Mouse (Mus musculus): ENCODE measurements around the gene Pbrm1. TPM values are rescaled to one million over a fixed set of nuclear protein-coding genes. Genes with fewer than 3 reads are reported as not detected.
A peak's percentile ranks its signal among the peaks of the same experiment; 100 is the strongest.

Pbrm1 gene
- polyA plus RNA-seq, 1 experiment from 2014 or later, result 120 TPM

- 0% methylated on average over 33 of the region's 33 CpGs for WGBS
- peak; percentile 100 for DNase-seq (ENCODE audit: low spot score)
- H3K4me3 ChIP-seq (ENCODE audit: low read depth, low read length), result peak within 1 kb of the TSS; percentile 69
- peak within 1 kb of the TSS; percentile 63 for H3K27ac ChIP-seq (ENCODE audit: low read depth, low read length)
- no peaks in the 10 kb centered on the region; the same call in 1 of the 2 replicates for H3K36me3 ChIP-seq (ENCODE audit: control insufficient read depth, insufficient read depth, low read length)
- peaks cover 22% of the 10 kb centered on the region for H3K4me1 ChIP-seq (ENCODE audit: control insufficient read depth, insufficient read depth, low read length)
- peak within 1 kb of the TSS; percentile 72 for H3K9ac ChIP-seq (ENCODE audit: low read length)
- peak; percentile 92 for ATAC-seq (ENCODE audit: insufficient read depth, low FRiP score, low TSS enrichment)
- no peaks in the 10 kb centered on the region for H3K27me3 ChIP-seq (ENCODE audit: control insufficient read depth, insufficient read depth, low read length)
- no peaks in the 10 kb centered on the region for H3K9me3 ChIP-seq (ENCODE audit: control insufficient read depth, low read length)
- H3K4me2 ChIP-seq (ENCODE audit: low read depth), result peak within 1 kb of the TSS; percentile 80
These were observed 109.9 kb downstream of the Pbrm1 start, which contains the start of gene Smim4 for GRCm38 (mm10) chr14:31128826-31129219. Smim4 (minus strand) TSS chr14:31128956.

DNA sequence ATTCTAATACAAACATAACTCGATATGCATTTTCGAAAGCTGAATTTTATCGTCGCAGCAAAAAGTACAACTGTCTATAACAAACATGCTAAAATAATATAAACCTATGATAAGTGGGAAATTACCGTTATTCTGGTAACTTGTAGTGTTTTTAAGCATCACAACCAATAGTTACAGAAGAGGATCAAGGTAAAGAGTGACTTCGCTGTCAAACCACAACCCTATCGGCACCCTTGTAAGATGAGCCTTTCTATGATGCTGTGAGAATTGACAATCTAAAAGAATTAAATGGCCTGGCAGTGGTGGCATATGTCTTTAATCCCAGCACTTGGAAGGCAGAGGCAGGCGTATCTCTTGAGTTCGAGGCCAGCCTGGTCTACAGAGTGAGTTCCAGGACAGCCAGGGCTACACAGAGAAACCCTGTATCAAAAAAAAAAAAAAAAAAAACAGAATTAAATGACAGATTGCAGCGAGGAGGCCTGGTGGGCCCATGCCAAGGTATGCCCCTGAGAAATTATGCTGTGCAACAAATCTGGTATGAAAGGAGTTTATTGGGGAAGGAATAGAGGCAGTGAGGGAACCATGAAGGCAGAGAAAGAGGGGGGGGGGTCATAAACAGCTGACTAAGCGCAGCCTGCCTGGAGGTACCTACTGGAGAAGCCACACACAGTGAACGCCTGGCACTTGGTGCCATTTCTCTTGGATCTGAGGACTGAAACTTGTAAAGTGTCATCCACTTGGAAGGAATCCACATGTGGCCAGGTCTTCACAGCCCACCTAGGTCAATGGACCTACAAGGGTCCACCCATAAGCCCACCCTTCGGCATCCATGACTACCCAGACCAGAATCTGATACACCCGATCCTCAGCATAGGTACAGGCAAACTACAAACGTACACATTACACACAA lies 110.6 kb downstream of the Pbrm1 start:
- ATAC-seq (ENCODE audit: insufficient read depth, low FRiP score, low TSS enrichment), result no peak
- DNase-seq (ENCODE audit: low spot score), result no peak
- peak overlapping the region; percentile 87 for H3K27ac ChIP-seq (ENCODE audit: low read depth, low read length)
- peak overlapping the region; percentile 95 for H3K4me3 ChIP-seq (ENCODE audit: low read depth, low read length)
- H3K4me1 ChIP-seq (ENCODE audit: control insufficient read depth, insufficient read depth, low read length), result peaks cover 22% of the 10 kb centered on the region
- H3K4me2 ChIP-seq (ENCODE audit: low read depth), result peak overlapping the region; percentile 36
- peaks cover under 1% of the 10 kb centered on the region; the same call in 1 of the 2 replicates for H3K36me3 ChIP-seq (ENCODE audit: control insufficient read depth, insufficient read depth, low read length)
- peak overlapping the region; percentile 90 for H3K9ac ChIP-seq (ENCODE audit: low read length)
- 71% methylated on average over 15 of the region's 15 CpGs for WGBS
- no peaks in the 10 kb centered on the region for H3K27me3 ChIP-seq (ENCODE audit: control insufficient read depth, insufficient read depth, low read length)
- no peaks in the 10 kb centered on the region for H3K9me3 ChIP-seq (ENCODE audit: control insufficient read depth, low read length)

DNA sequence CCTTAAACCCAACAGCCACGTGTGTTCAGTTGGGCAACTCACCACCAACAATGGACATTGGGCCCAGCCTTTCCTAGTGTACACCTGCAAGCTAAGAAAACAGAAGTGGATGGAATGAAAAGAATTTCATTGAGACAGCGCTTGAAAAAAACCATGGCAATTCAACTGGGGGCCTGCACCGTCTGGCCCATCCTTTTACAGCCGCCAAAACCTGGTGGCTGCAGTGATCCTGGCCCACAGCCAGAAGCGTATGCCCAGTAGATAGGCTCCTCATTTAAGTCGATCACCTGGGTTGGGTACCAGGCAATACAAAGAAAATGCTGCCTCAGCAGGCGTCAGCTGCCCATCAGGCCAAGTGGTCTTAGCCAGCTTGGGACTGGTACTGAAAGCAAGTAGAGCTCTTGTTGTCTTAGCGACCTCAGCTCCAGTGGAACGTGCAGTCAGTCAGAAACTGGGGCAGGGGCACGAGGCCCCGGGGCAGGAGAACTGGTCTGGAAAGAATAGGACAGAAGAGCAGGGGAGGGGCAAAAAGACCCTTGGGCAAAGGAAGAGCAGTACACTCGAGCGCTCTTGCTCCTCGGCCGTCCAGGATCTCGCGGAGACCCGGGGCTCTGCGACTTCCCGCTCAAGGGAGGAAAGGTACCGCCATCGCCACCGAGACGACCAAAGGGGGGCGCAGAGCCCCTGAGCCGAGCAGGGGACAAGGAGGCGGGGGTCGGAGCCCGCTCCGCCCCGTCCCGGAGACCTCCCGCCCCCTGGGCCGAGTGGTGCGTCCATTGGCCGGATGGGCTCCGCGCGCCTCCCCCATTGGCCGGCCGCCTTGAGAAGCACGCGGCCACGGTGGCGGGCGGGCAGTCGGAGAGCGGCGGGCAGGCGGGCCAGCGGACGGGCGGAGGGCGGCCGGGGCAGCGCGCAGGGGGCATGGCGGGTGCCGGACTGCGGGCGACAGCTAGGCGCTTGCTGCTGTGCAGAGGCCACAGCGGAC lies 111.6 kb downstream of the Pbrm1 start, which contains the start of gene Nt5dc2:
Gene Nt5dc2, plus strand, starts transcription at position 818 of the 985 bp plus-strand sequence.
- no peaks in the 10 kb centered on the region for H3K27me3 ChIP-seq (ENCODE audit: control insufficient read depth, insufficient read depth, low read length)
- DNase-seq (ENCODE audit: low spot score) (peak; percentile 98), ATAC-seq (ENCODE audit: insufficient read depth, low FRiP score, low TSS enrichment) (peak; percentile 88)
- H3K9ac ChIP-seq (ENCODE audit: low read length), result peak within 1 kb of the TSS; percentile 90
- 6% methylated on average over 52 of the region's 63 CpGs for WGBS
- H3K36me3 ChIP-seq (ENCODE audit: control insufficient read depth, insufficient read depth, low read length), result peaks cover 6% of the 10 kb centered on the region
- peak within 1 kb of the TSS; percentile 93 for H3K4me2 ChIP-seq (ENCODE audit: low read depth)
- peaks cover 22% of the 10 kb centered on the region for H3K4me1 ChIP-seq (ENCODE audit: control insufficient read depth, insufficient read depth, low read length)
- H3K27ac ChIP-seq (ENCODE audit: low read depth, low read length), result peak within 1 kb of the TSS; percentile 87
- peak within 1 kb of the TSS; percentile 95 for H3K4me3 ChIP-seq (ENCODE audit: low read depth, low read length)
- H3K9me3 ChIP-seq (ENCODE audit: control insufficient read depth, low read length), result no peaks in the 10 kb centered on the region

DNA sequence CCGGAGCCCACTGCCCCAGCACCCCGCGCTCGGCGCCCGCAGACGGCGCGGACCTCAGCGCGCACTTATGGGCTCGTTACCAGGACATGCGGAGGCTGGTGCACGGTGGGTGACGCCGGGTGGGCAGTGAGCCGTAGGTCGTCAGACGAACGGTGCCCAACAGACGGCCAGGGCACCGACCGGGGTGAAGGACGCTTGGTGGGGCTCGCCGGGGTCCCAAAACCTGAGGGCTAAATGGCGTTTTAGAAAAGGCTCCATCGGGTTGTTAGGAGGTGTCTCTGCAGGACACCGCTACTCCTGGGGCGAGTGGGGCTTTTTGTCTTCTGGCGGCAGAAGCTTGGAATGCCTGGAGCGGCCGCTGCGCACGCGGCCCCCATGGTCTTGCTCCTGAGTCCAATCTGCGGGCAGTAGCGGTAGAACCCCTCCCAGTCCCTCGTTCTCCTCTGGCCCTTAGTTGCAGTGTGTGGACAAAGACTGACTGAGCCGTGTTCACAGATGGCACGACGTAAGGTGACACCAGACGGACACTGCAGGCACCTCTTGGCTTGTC lies 112.4 kb downstream of the Pbrm1 start:
- H3K4me3 ChIP-seq (ENCODE audit: low read depth, low read length), result peak overlapping the region; percentile 95
- peak; percentile 16 for ATAC-seq (ENCODE audit: insufficient read depth, low FRiP score, low TSS enrichment)
- no peaks in the 10 kb centered on the region for H3K9me3 ChIP-seq (ENCODE audit: control insufficient read depth, low read length)
- H3K9ac ChIP-seq (ENCODE audit: low read length), result peak overlapping the region; percentile 90
- peaks cover 14% of the 10 kb centered on the region for H3K36me3 ChIP-seq (ENCODE audit: control insufficient read depth, insufficient read depth, low read length)
- DNase-seq (ENCODE audit: low spot score), result peak; percentile 56
- peak overlapping the region; percentile 93 for H3K4me2 ChIP-seq (ENCODE audit: low read depth)
- no peaks in the 10 kb centered on the region for H3K27me3 ChIP-seq (ENCODE audit: control insufficient read depth, insufficient read depth, low read length)
- WGBS, result 0% methylated on average over 43 of the region's 43 CpGs
- H3K4me1 ChIP-seq (ENCODE audit: control insufficient read depth, insufficient read depth, low read length), result peaks cover 22% of the 10 kb centered on the region
- peak overlapping the region; percentile 87; the same call in 1 of the 2 replicates for H3K27ac ChIP-seq (ENCODE audit: low read depth, low read length)

DNA sequence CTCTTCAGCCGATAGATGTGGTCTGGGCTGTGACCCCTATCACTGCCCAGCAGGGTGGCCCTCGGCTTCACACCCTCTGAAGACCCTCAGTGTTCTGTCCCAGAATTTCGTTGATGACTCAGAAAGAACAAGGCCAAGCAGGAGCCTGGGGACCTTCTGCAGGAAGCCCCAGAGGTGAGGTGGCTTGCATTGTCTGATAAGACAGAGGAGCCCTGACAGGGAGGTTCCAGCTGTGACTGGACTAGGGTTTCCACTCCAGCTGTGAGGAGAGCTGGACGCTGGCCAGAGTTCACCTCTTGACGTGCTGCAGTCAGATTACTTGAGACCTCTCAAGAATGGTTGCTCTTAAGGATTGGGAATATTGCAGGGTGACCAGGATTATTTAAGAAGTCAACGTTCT lies 113.1 kb downstream of the Pbrm1 start:
- peaks cover 21% of the 10 kb centered on the region for H3K36me3 ChIP-seq (ENCODE audit: control insufficient read depth, insufficient read depth, low read length)
- no peak overlapping the region for H3K27ac ChIP-seq (ENCODE audit: low read depth, low read length)

DNA sequence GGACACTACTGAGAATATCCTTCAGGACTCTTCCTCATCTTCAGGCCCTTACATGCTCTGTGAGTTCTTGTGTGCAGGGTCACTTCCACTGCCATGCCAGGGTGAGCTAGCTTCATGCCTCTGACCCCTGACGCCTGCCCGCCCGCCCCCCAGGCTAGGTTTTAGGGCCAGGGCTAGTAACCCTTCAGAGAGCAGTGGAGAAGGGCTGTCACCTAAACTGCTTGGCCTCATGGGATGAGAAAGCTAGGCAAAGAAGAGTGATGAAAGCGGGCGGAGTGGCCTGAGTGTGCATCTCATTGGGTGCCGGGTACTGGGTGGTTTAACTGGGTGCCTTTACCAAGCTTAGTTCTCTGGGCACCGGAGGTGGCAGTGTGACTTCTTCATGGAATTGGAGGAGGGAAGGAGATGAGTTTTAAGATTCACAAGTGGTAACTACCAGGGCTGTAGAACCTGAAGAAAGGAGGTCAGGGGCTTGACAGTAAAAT lies 113.6 kb downstream of the Pbrm1 start:
- peak overlapping the region; percentile 93 for H3K4me2 ChIP-seq (ENCODE audit: low read depth)
- H3K4me3 ChIP-seq (ENCODE audit: low read depth, low read length), result peak overlapping the region; percentile 95
- no peak overlapping the region; the same call in 1 of the 2 replicates for H3K9ac ChIP-seq (ENCODE audit: low read length)
- H3K27ac ChIP-seq (ENCODE audit: low read depth, low read length), result no peak overlapping the region
- 88% methylated on average over 7 of the region's 7 CpGs for WGBS
- no peaks in the 10 kb centered on the region for H3K9me3 ChIP-seq (ENCODE audit: control insufficient read depth, low read length)
- H3K27me3 ChIP-seq (ENCODE audit: control insufficient read depth, insufficient read depth, low read length), result no peaks in the 10 kb centered on the region
- peaks cover 18% of the 10 kb centered on the region for H3K4me1 ChIP-seq (ENCODE audit: control insufficient read depth, insufficient read depth, low read length)
- H3K36me3 ChIP-seq (ENCODE audit: control insufficient read depth, insufficient read depth, low read length), result peaks cover 24% of the 10 kb centered on the region
- ATAC-seq (ENCODE audit: insufficient read depth, low FRiP score, low TSS enrichment) (no peak), DNase-seq (ENCODE audit: low spot score) (no peak)

More for the DNA sequence above, 113.1 kb downstream of the Pbrm1 start:
- H3K27me3 ChIP-seq (ENCODE audit: control insufficient read depth, insufficient read depth, low read length), result no peaks in the 10 kb centered on the region
- no peaks in the 10 kb centered on the region for H3K9me3 ChIP-seq (ENCODE audit: control insufficient read depth, low read length)
- WGBS, result 8% methylated on average over 6 of the region's 6 CpGs
- DNase-seq (ENCODE audit: low spot score) (no peak), ATAC-seq (ENCODE audit: insufficient read depth, low FRiP score, low TSS enrichment) (no peak)
- H3K4me2 ChIP-seq (ENCODE audit: low read depth), result peak overlapping the region; percentile 93
- H3K9ac ChIP-seq (ENCODE audit: low read length), result peak overlapping the region; percentile 90
- H3K4me3 ChIP-seq (ENCODE audit: low read depth, low read length), result peak overlapping the region; percentile 95
- H3K4me1 ChIP-seq (ENCODE audit: control insufficient read depth, insufficient read depth, low read length), result peaks cover 22% of the 10 kb centered on the region

- H3K27ac ChIP-seq (ENCODE audit: low read depth, low read length), result no peak overlapping the region
- ATAC-seq (ENCODE audit: insufficient read depth, low FRiP score, low TSS enrichment) (no peak), DNase-seq (ENCODE audit: low spot score) (no peak)
- H3K36me3 ChIP-seq (ENCODE audit: control insufficient read depth, insufficient read depth, low read length), result peaks cover 30% of the 10 kb centered on the region
- H3K4me1 ChIP-seq (ENCODE audit: control insufficient read depth, insufficient read depth, low read length), result peaks cover 18% of the 10 kb centered on the region
- H3K4me2 ChIP-seq (ENCODE audit: low read depth), result no peak overlapping the region
- H3K9me3 ChIP-seq (ENCODE audit: control insufficient read depth, low read length), result no peaks in the 10 kb centered on the region
- 79% methylated on average over 11 of the region's 11 CpGs for WGBS
- H3K27me3 ChIP-seq (ENCODE audit: control insufficient read depth, insufficient read depth, low read length), result no peaks in the 10 kb centered on the region
- no peak overlapping the region for H3K4me3 ChIP-seq (ENCODE audit: low read depth, low read length)
- H3K9ac ChIP-seq (ENCODE audit: low read length), result no peak overlapping the region
These were observed 114.2 kb downstream of the Pbrm1 start for GRCm38 (mm10) chr14:31133023-31133665.

Measured in neural tube, embryonic 11.5 days (tissue).